Mouse (Mus musculus) intestine, embryonic 15.5 days (tissue): ENCODE results near the gene Pxmp2. TPM values are rescaled to one million over a fixed set of nuclear protein-coding genes. Genes with fewer than 3 reads are reported as not detected.

Experiments
- ATAC-seq: fragments of 200-750 bp; cut with Nextera tagmentation; 2 replicates; pipeline ENCODE4 v1.8.0; 2017; ENCODE audit warnings: moderate TSS enrichment, moderate library complexity
- H3K27ac ChIP-seq: fragments of 300-500 bp; sonication (generic); 2 replicates; pipeline ENCODE4 v1.5.1; 2015; ENCODE audit warnings: mild to moderate bottlenecking, inconsistent platforms
- H3K27me3 ChIP-seq: fragments of 300-500 bp; sonication (generic); replicated peaks from 2 replicates; pipeline ENCODE4 v1.6.1; 2015; ENCODE audit warnings: inconsistent platforms
- H3K36me3 ChIP-seq: fragments of 300-500 bp; sonication (generic); 2 replicates; pipeline ENCODE4 v1.6.1; 2015; ENCODE audit warnings: inconsistent platforms
- H3K4me1 ChIP-seq: fragments of 300-500 bp; sonication (generic); replicated peaks from 2 replicates; pipeline ENCODE4 v1.6.1; 2015; ENCODE audit warnings: inconsistent platforms
- H3K4me2 ChIP-seq: fragments of 300-500 bp; sonication (generic); replicated peaks from 2 replicates; pipeline ENCODE4 v1.6.1; 2015; ENCODE audit warnings: mild to moderate bottlenecking, inconsistent platforms
- H3K4me3 ChIP-seq: fragments of 300-500 bp; sonication (generic); replicated peaks from 2 replicates; pipeline ENCODE4 v1.5.1; 2015; ENCODE audit warnings: inconsistent platforms
- H3K9ac ChIP-seq: fragments of 300-500 bp; sonication (generic); 2 replicates; pipeline ENCODE4 v1.6.1; 2015; ENCODE audit warnings: inconsistent platforms
- H3K9me3 ChIP-seq: fragments of 300-500 bp; sonication (generic); 2 replicates; pipeline ENCODE4 v1.6.1; 2016; ENCODE audit warnings: inconsistent platforms
- WGBS: fragments of 180-500 bp; shearing (Covaris S2); methylation state at CpG from one replicate; pipeline ENCODE4 v1.1.7; 2015; 5-methylcytosine and 5-hydroxymethylcytosine counted together
- polyA plus RNA-seq: library from polyadenylated mRNA; unstranded; fragments of >200 nt; fragmentation: Nextera tagmentation; extraction: Ambion mirVana; gene quantifications from 2 replicates; pipeline ENCODE4 v1.2.1, GENCODE M21; 2015

Gene Pxmp2
- polyA plus RNA-seq, 1 experiment from 2014 or later, result 9.8 TPM

- 27% methylated on average over 1 of the region's 1 CpGs for WGBS
- H3K27me3 ChIP-seq, result no peaks in the 10 kb centered on the region
- H3K4me1 ChIP-seq, result peaks cover 6% of the 10 kb centered on the region
- H3K4me3 ChIP-seq, result no peak overlapping the region
- H3K4me2 ChIP-seq, result no peak overlapping the region
- H3K9ac ChIP-seq, result no peak overlapping the region
- no peak for ATAC-seq
- no peaks in the 10 kb centered on the region for H3K9me3 ChIP-seq
- H3K27ac ChIP-seq, result no peak overlapping the region
- H3K36me3 ChIP-seq, result peaks cover 10% of the 10 kb centered on the region; the same call in 1 of the 2 replicates
These were observed 58.6 kb downstream of the Pxmp2 start for GRCm38 (mm10) chr5:110227336-110227883.

GRCm38 (mm10) chr5:110225056-110225455 lies 60.9 kb downstream of the Pxmp2 start:
- Histone ChIP-seq H3K36me3 (peaks cover 29% of the 10 kb centered on the region), H3K9ac (no peak overlapping the region), H3K4me2 (no peak overlapping the region), H3K4me3 (no peak overlapping the region), H3K27me3 (no peaks in the 10 kb centered on the region), H3K4me1 (peaks cover 2% of the 10 kb centered on the region; the same call in 1 of the 2 replicates), H3K27ac (no peak overlapping the region), H3K9me3 (no peaks in the 10 kb centered on the region)
- WGBS, result 90% methylated on average over 3 of the region's 3 CpGs
- no peak for ATAC-seq

Other genes starting within 250 kb of the Pxmp2 start
- gene Gm17655, start 213.7 kb downstream of the Pxmp2 start, polyA plus RNA-seq, result 2.2 and 2.3 TPM in 2 replicates
- 1.7 and 1.8 TPM in 2 replicates for gene Gm35315, start 191.8 kb downstream of the Pxmp2 start, polyA plus RNA-seq
- 0.89 and 0.92 TPM in 2 replicates for gene Plcxd1, start 186.2 kb downstream of the Pxmp2 start, polyA plus RNA-seq
- 29.4 and 30.2 TPM in 2 replicates for gene Gtpbp6, start 178.0 kb downstream of the Pxmp2 start, polyA plus RNA-seq
- gene Zfp605, start 176.1 kb downstream of the Pxmp2 start, polyA plus RNA-seq, result 3.9 and 4.0 TPM in 2 replicates
- gene Chfr, start 150.3 kb downstream of the Pxmp2 start, polyA plus RNA-seq, result 32.7 and 34.5 TPM in 2 replicates
- gene Golga3, start 109.5 kb downstream of the Pxmp2 start, polyA plus RNA-seq, result 16.1 and 17.1 TPM in 2 replicates
- 21.3 and 24.7 TPM in 2 replicates for gene Ankle2, start 55.2 kb downstream of the Pxmp2 start, polyA plus RNA-seq
- gene Pgam5, start 16.3 kb downstream of the Pxmp2 start, polyA plus RNA-seq, result 58.4 and 59.7 TPM in 2 replicates
- gene Pole, start 120 bp upstream of the Pxmp2 start, polyA plus RNA-seq, result 20.4 and 22.0 TPM in 2 replicates
- gene P2rx2, start 57.0 kb upstream of the Pxmp2 start, polyA plus RNA-seq, result 0.61 and 1.4 TPM in 2 replicates
- not detected in 2 replicates for gene Lrcol1, start 58.5 kb upstream of the Pxmp2 start, polyA plus RNA-seq
- 9.6 and 11.2 TPM in 2 replicates for gene Fbrsl1, start 162.3 kb upstream of the Pxmp2 start, polyA plus RNA-seq